Mouse (Mus musculus): ENCODE data around the gene Ifitm2.

DNA sequence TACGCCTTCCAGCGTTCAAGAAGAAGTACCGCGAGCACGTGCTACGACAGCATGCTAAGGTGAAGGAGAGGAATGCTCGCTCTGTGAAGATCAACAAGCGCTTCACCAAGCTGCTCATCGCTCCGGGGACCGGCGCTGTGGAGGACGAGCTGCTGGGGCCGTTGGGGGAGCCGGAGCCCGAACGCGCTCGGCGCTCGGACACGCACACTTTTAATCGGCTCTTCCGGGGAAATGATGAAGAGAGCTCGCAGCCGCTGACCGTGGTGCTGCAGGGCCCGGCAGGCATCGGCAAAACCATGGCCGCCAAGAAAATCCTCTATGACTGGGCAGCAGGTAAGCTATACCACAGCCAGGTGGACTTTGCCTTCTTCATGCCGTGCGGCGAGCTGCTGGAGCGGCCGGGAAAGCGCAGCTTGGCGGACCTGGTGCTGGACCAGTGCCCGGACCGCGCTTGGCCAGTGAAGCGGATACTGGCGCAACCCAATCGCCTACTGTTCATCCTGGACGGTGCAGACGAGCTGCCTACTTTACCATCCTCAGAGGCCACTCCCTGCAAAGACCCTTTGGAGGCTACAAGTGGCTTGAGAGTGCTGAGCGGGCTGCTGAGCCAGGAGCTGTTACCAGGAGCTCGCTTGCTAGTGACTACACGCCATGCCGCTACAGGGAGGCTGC, 33.3 kb downstream of the Ifitm2 start:
- no peak for TF ChIP-seq MAX (IDR thresholded peaks at IDR 0.05; ENCODE audit: low read depth)
- no peak for TF ChIP-seq POLR2AphosphoS2 (IDR thresholded peaks at IDR 0.05; ENCODE audit: insufficient read length, low read depth)
- TF ChIP-seq POLR2A (IDR thresholded peaks at IDR 0.05; ENCODE audit: insufficient read length, low read depth): no peak
- no peak for TF ChIP-seq TCF3 (IDR thresholded peaks at IDR 0.05; ENCODE audit: insufficient read length, low read depth)
